Mouse (Mus musculus): Measurements from ENCODE around the gene Olfr1202. TPM values are rescaled to one million over a fixed set of nuclear protein-coding genes. Genes with fewer than 3 reads are reported as not detected.

Gene Olfr1202
- not detected in 2 replicates for polyA plus RNA-seq (2012; ENCODE audit: insufficient read depth, insufficient read length, low replicate concordance, missing spikeins)

- no peak for TF ChIP-seq CTCF (IDR thresholded peaks at IDR 0.05; ENCODE audit: insufficient read depth, low read depth, low read length)
- no peak for TF ChIP-seq POLR2A (IDR thresholded peaks at IDR 0.05; ENCODE audit: insufficient read depth, low read depth, low read length)
- Histone ChIP-seq H3K4me1 (ENCODE audit: control insufficient read depth, insufficient read depth, low read length) (no peaks in the 10 kb centered on the region), H3K4me3 (ENCODE audit: insufficient read depth, low read depth, low read length) (no peak within 1 kb of the TSS), H3K27ac (ENCODE audit: insufficient read depth, low read depth, low read length) (no peak within 1 kb of the TSS)
- WGBS = 80% methylated on average over 1 of the region's 1 CpGs
These were observed at the start of gene Olfr1202 for GRCm38 (mm10) chr2:88814196-88814595. Gene Olfr1202, plus strand, starts transcription at chr2:88814496.

DNA sequence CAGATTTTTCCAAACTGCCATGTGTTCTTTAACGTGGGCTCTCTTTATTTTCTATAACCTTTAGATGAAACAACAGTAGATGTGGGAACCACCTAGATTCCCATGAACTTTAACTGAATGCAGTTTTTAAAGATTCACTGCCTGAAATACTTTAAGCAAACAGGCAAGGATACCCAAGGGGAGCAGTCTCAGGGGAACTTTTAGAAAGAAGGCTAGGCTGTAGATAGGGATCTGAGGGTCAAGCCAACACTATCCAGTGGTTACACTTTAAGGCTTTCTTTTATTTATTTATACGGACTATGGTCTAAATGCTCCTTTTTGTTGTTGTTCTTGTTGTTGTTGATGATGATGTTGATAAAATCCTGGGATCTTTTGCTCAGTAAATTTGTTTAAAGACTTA, 43.9 kb upstream of the Olfr1202 start, which contains the start of gene Olfr1200:
Gene Olfr1200 (minus strand): TSS at position 101 of the 400 bp plus-strand sequence.
- TF ChIP-seq POLR2A (IDR thresholded peaks at IDR 0.05; ENCODE audit: insufficient read depth, low read depth, low read length) (no peak), CTCF (IDR thresholded peaks at IDR 0.05; ENCODE audit: insufficient read depth, low read depth, low read length) (no peak)

GRCm38 (mm10) chr2:88792736-88793135, 21.6 kb upstream of the Olfr1202 start, which contains the start of gene Olfr1201:
Gene Olfr1201, plus strand, starts transcription at chr2:88793036.
- Histone ChIP-seq H3K4me3 (ENCODE audit: insufficient read depth, low read depth, low read length) (no peak within 1 kb of the TSS), H3K4me1 (ENCODE audit: control insufficient read depth, insufficient read depth, low read length) (no peaks in the 10 kb centered on the region), H3K27ac (ENCODE audit: insufficient read depth, low read depth, low read length) (no peak within 1 kb of the TSS)
- TF ChIP-seq POLR2A (IDR thresholded peaks at IDR 0.05; ENCODE audit: insufficient read depth, low read depth, low read length) (no peak), CTCF (IDR thresholded peaks at IDR 0.05; ENCODE audit: insufficient read depth, low read depth, low read length) (no peak)
- 82% methylated on average over 6 of the region's 6 CpGs for WGBS

More for the DNA sequence above, 43.9 kb upstream of the Olfr1202 start, which contains the start of gene Olfr1200:
- Histone ChIP-seq H3K27ac (ENCODE audit: insufficient read depth, low read depth, low read length) (no peak within 1 kb of the TSS), H3K4me1 (ENCODE audit: control insufficient read depth, insufficient read depth, low read length) (no peaks in the 10 kb centered on the region), H3K4me3 (ENCODE audit: insufficient read depth, low read depth, low read length) (no peak within 1 kb of the TSS)
- 77% methylated on average over 2 of the region's 2 CpGs for WGBS

DNA sequence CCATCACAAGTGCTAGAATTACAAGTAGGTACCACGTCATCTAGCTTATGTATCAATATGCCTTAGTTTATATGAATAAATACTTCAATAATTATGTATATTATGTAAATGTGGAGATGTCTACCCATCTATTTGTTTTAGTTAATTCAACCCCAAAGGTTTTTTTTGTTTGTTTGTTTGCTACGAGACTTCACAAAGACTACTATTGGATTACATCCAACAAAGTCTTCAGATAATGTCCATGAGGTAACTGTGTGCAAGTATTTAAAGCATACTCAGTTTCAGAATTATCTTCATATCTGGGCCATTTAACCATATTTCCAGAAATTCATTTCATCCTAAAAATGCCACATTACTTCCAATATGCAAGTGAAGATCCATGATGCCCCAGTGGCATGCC, 15.1 kb downstream of the Olfr1202 start, which contains the start of gene Olfr1205:
Gene Olfr1205 (plus strand): TSS at position 301 of the 400 bp plus-strand sequence.
- Histone ChIP-seq H3K4me1 (ENCODE audit: control insufficient read depth, insufficient read depth, low read length) (no peaks in the 10 kb centered on the region), H3K27ac (ENCODE audit: insufficient read depth, low read depth, low read length) (no peak within 1 kb of the TSS), H3K4me3 (ENCODE audit: insufficient read depth, low read depth, low read length) (no peak within 1 kb of the TSS)
- WGBS = 82% methylated on average over 2 of the region's 2 CpGs
- no peak for TF ChIP-seq CTCF (IDR thresholded peaks at IDR 0.05; ENCODE audit: insufficient read depth, low read depth, low read length)
- no peak for TF ChIP-seq POLR2A (IDR thresholded peaks at IDR 0.05; ENCODE audit: insufficient read depth, low read depth, low read length)

DNA sequence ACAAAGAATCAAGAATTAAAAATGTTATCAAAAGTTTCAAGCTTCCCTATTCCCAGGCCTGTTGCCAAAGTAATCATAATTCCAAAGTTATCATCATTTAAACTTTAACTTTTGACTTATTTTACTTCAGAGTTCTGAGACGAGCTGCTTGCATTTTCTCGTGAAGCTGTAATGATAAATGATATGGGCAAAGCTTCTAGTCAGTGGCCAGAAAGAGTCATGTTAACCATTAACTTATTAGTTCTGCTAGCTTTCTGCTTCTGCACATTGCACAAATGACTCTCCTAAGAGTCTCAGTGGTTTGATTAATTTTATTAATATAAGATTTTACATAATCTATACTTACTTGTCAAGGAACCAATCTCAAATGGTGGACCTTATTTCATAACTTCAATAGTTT, 24.2 kb downstream of the Olfr1202 start:
- Histone ChIP-seq H3K4me1 (ENCODE audit: control insufficient read depth, insufficient read depth, low read length) (no peaks in the 10 kb centered on the region), H3K4me3 (ENCODE audit: insufficient read depth, low read depth, low read length) (no peak overlapping the region), H3K27ac (ENCODE audit: insufficient read depth, low read depth, low read length) (no peak overlapping the region)
- TF ChIP-seq CTCF (IDR thresholded peaks at IDR 0.05; ENCODE audit: insufficient read depth, low read depth, low read length) (no peak), POLR2A (IDR thresholded peaks at IDR 0.05; ENCODE audit: insufficient read depth, low read depth, low read length) (no peak)
- WGBS = 89% methylated on average over 2 of the region's 2 CpGs

GRCm38 (mm10) chr2:88848992-88849391, 34.7 kb downstream of the Olfr1202 start, which contains the start of gene Olfr1204:
Gene Olfr1204, plus strand, starts transcription at chr2:88849292.
- TF ChIP-seq POLR2A (IDR thresholded peaks at IDR 0.05; ENCODE audit: insufficient read depth, low read depth, low read length) (no peak), CTCF (IDR thresholded peaks at IDR 0.05; ENCODE audit: insufficient read depth, low read depth, low read length) (no peak)
- Histone ChIP-seq H3K4me1 (ENCODE audit: control insufficient read depth, insufficient read depth, low read length) (no peaks in the 10 kb centered on the region), H3K4me3 (ENCODE audit: insufficient read depth, low read depth, low read length) (no peak within 1 kb of the TSS), H3K27ac (ENCODE audit: insufficient read depth, low read depth, low read length) (no peak within 1 kb of the TSS)
- WGBS = 95% methylated on average over 1 of the region's 1 CpGs

- no peak within 1 kb of the TSS for H3K27ac ChIP-seq (ENCODE audit: insufficient read depth, low read depth, low read length)
- TF ChIP-seq CTCF (IDR thresholded peaks at IDR 0.05; ENCODE audit: insufficient read depth, low read depth, low read length) (no peak), POLR2A (IDR thresholded peaks at IDR 0.05; ENCODE audit: insufficient read depth, low read depth, low read length) (no peak)
- no peak within 1 kb of the TSS for H3K4me3 ChIP-seq (ENCODE audit: insufficient read depth, low read depth, low read length)
- H3K4me1 ChIP-seq (ENCODE audit: control insufficient read depth, insufficient read depth, low read length) = no peaks in the 10 kb centered on the region
- WGBS = 77% methylated on average over 2 of the region's 2 CpGs
These were observed 48.6 kb downstream of the Olfr1202 start, which contains the start of gene Olfr1206 for GRCm38 (mm10) chr2:88862931-88863330. Gene Olfr1206, plus strand, starts transcription at chr2:88863231.

Other genes with a start within 250 kb of the Olfr1202 start
- not detected in 2 replicates for gene Olfr1189, start 228.0 kb upstream of the Olfr1202 start, polyA plus RNA-seq (2012; ENCODE audit: insufficient read depth, insufficient read length, low replicate concordance, missing spikeins)
- not detected in 2 replicates for gene Olfr1191-ps1, start 174.0 kb upstream of the Olfr1202 start, polyA plus RNA-seq (2012; ENCODE audit: insufficient read depth, insufficient read length, low replicate concordance, missing spikeins)
- 63.7 TPM in 1 of 2 replicates, not detected in the other for gene Olfr1192-ps1, start 166.0 kb upstream of the Olfr1202 start, polyA plus RNA-seq (2012; ENCODE audit: insufficient read depth, insufficient read length, low replicate concordance, missing spikeins)
- not detected in 2 replicates for gene Olfr1193, start 138.9 kb upstream of the Olfr1202 start, polyA plus RNA-seq (2012; ENCODE audit: insufficient read depth, insufficient read length, low replicate concordance, missing spikeins)
- not detected in 2 replicates for gene Olfr1195, start 125.3 kb upstream of the Olfr1202 start, polyA plus RNA-seq (2012; ENCODE audit: insufficient read depth, insufficient read length, low replicate concordance, missing spikeins)
- gene Olfr1196, start 109.9 kb upstream of the Olfr1202 start, polyA plus RNA-seq (2012; ENCODE audit: insufficient read depth, insufficient read length, low replicate concordance, missing spikeins) = not detected in 2 replicates
- not detected in 2 replicates for gene Olfr1197, start 82.1 kb upstream of the Olfr1202 start, polyA plus RNA-seq (2012; ENCODE audit: insufficient read depth, insufficient read length, low replicate concordance, missing spikeins)
- gene Olfr1198, start 63.1 kb upstream of the Olfr1202 start, polyA plus RNA-seq (2012; ENCODE audit: insufficient read depth, insufficient read length, low replicate concordance, missing spikeins) = not detected in 2 replicates
- not detected in 2 replicates for gene Olfr1199, start 54.0 kb upstream of the Olfr1202 start, polyA plus RNA-seq (2012; ENCODE audit: insufficient read depth, insufficient read length, low replicate concordance, missing spikeins)
- not detected in 2 replicates for gene Olfr1200, start 44.0 kb upstream of the Olfr1202 start, polyA plus RNA-seq (2012; ENCODE audit: insufficient read depth, insufficient read length, low replicate concordance, missing spikeins)
- not detected in 2 replicates for gene Olfr1201, start 21.5 kb upstream of the Olfr1202 start, polyA plus RNA-seq (2012; ENCODE audit: insufficient read depth, insufficient read length, low replicate concordance, missing spikeins)
- gene Olfr1205, start 15.2 kb downstream of the Olfr1202 start, polyA plus RNA-seq (2012; ENCODE audit: insufficient read depth, insufficient read length, low replicate concordance, missing spikeins) = not detected in 2 replicates
- gene Olfr1204, start 34.8 kb downstream of the Olfr1202 start, polyA plus RNA-seq (2012; ENCODE audit: insufficient read depth, insufficient read length, low replicate concordance, missing spikeins) = not detected in 2 replicates
- not detected in 2 replicates for gene Olfr1206, start 48.7 kb downstream of the Olfr1202 start, polyA plus RNA-seq (2012; ENCODE audit: insufficient read depth, insufficient read length, low replicate concordance, missing spikeins)
- gene Olfr1208, start 87.8 kb downstream of the Olfr1202 start, polyA plus RNA-seq (2012; ENCODE audit: insufficient read depth, insufficient read length, low replicate concordance, missing spikeins) = not detected in 2 replicates
- gene Olfr1209, start 100.7 kb downstream of the Olfr1202 start, polyA plus RNA-seq (2012; ENCODE audit: insufficient read depth, insufficient read length, low replicate concordance, missing spikeins) = not detected in 2 replicates
- gene Olfr1211, start 123.6 kb downstream of the Olfr1202 start, polyA plus RNA-seq (2012; ENCODE audit: insufficient read depth, insufficient read length, low replicate concordance, missing spikeins) = not detected in 2 replicates
- gene Olfr1212, start 139.5 kb downstream of the Olfr1202 start, polyA plus RNA-seq (2012; ENCODE audit: insufficient read depth, insufficient read length, low replicate concordance, missing spikeins) = not detected in 2 replicates
- gene Gm13762, start 165.8 kb downstream of the Olfr1202 start, polyA plus RNA-seq (2012; ENCODE audit: insufficient read depth, insufficient read length, low replicate concordance, missing spikeins) = not detected in 2 replicates
- not detected in 2 replicates for gene Olfr1214, start 178.2 kb downstream of the Olfr1202 start, polyA plus RNA-seq (2012; ENCODE audit: insufficient read depth, insufficient read length, low replicate concordance, missing spikeins)
- gene Olfr1215, start 192.5 kb downstream of the Olfr1202 start, polyA plus RNA-seq (2012; ENCODE audit: insufficient read depth, insufficient read length, low replicate concordance, missing spikeins) = not detected in 2 replicates
- not detected in 2 replicates for gene Olfr1216, start 203.8 kb downstream of the Olfr1202 start, polyA plus RNA-seq (2012; ENCODE audit: insufficient read depth, insufficient read length, low replicate concordance, missing spikeins)
- not detected in 2 replicates for gene Olfr1217, start 217.6 kb downstream of the Olfr1202 start, polyA plus RNA-seq (2012; ENCODE audit: insufficient read depth, insufficient read length, low replicate concordance, missing spikeins)
- not detected in 2 replicates for gene Olfr1218, start 246.7 kb downstream of the Olfr1202 start, polyA plus RNA-seq (2012; ENCODE audit: insufficient read depth, insufficient read length, low replicate concordance, missing spikeins)

Measured in olfactory bulb, adult 2 months (tissue).